Mouse (Mus musculus) G1E (cell line): ENCODE measurements at regions not wholly inside any gene's neighbourhood (a gene's known extent, or its start where the extent isn't known, plus 50 kb on each side); places are given as distances from the start of the nearest gene placed in this dataset.

ENCODE experiments used
- CTCF ChIP-seq: IDR thresholded peaks from 2 replicates; pipeline ENCODE4 v1.5.1; 2012; ENCODE audit warnings: low read depth, low read length, inconsistent platforms, mixed read lengths
- GATA1 ChIP-seq: IDR thresholded peaks from 2 replicates; pipeline ENCODE4 v1.6.1; 2012; ENCODE audit warnings: borderline replicate concordance, low read length, inconsistent platforms, mixed read lengths
- POLR2AphosphoS5 ChIP-seq: IDR thresholded peaks from 2 replicates; pipeline ENCODE4 v1.6.1; 2012; ENCODE audit warnings: low read depth, low read length, inconsistent platforms; ENCODE audit not compliant: insufficient replicate concordance
- TAL1 ChIP-seq: conservative IDR thresholded peaks from 2 replicates; pipeline ENCODE4 v1.6.1; 2012; ENCODE audit warnings: low read depth, low read length, inconsistent platforms, mixed read lengths

- TF ChIP-seq GATA1 (no peak), CTCF (no peak), TAL1 (no peak), POLR2AphosphoS5 (no peak)
Measured at GRCm38 (mm10) chr11:45466350-45466749, 385.5 kb upstream of the Clint1 start.
